In the genomic region with DNA sequence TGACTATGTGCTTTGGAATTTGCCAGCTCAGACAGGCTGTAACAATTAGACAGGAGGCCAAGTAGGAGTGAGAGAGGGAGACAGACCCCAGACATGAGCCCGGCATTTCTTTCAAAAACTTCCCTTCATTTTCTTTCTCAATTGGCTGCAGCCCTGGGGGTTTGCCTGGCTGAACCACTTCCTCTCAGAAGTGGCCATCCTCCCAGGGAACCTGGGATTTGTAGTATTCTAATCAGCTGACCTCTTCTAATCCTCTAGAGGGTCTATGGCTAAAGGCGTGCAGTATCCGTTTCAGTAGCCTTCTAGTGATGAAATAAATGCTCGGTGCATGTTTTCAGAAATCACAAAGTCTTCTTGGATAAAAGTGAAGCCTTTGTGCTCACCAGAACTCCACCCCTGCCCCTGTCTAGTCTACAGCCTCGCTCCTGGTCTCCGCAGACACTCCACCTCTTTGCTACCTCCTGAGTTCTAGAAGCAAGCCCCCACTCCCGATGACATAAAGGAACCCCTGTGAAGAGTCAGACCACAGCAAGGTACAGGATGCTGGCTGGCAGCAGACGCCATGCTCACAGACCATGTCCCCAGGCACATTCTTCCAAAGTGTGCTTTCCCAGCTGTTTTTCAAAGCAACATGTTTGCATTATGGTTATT, we compare ENCODE assay signal across 21 mouse cellular contexts. TPM values are rescaled to one million over a fixed set of nuclear protein-coding genes. Genes with fewer than 3 reads are reported as not detected.
DNase-seq lines count a peak whose midpoint lies in the region; ATAC-seq lines count a peak whose summit lies in the region.
"Had no signal": no experiment of that assay in that cellular context is flagged by ENCODE, and none has a peak within 500 bp of the region (broad histone marks: within the 10 kb centered on the region; RNA-seq: fewer than 3 reads in every experiment).

No protein-coding gene starts in this region.

- peak overlapping the region; percentile 23; the same call in 1 of the 2 replicates for H3K4me3 ChIP-seq in embryonic facial prominence, embryonic 10.5 days
- H3K4me3 ChIP-seq in hindbrain, embryonic 13.5 days, result no peak overlapping the region
- H3K4me3 ChIP-seq: forebrain, embryonic 13.5 days; left cerebral cortex, adult 2 months; lung, embryonic 15.5 days had no signal

- DNase-seq in retina, postnatal 1 day, result peak; percentile 22
- DNase-seq in retina, embryonic 14.5 days (ENCODE audit: low spot score), result no peak
- DNase-seq in embryonic facial prominence, embryonic 10.5 days (ENCODE audit: low spot score), result peak; percentile 57
- no peak for DNase-seq in natural killer cell, adult 2 months (ENCODE audit: low spot score in 2 of 2)
- no peak for DNase-seq in adrenal gland, postnatal 4 days (ENCODE audit: low spot score in 2 of 2)
- DNase-seq in kidney, postnatal 14 days, result no peak
- DNase-seq: adrenal gland, postnatal 14 days; cerebellum, adult 9-11 months; kidney, adult 9 months; right cerebral cortex, postnatal 4 days had no signal

- H3K9ac ChIP-seq in hindbrain, embryonic 13.5 days, result no peak overlapping the region
- H3K9ac ChIP-seq: forebrain, embryonic 13.5 days; lung, embryonic 15.5 days had no signal

- no peak for ATAC-seq in hindbrain, embryonic 13.5 days (ENCODE audit: low FRiP score)
- ATAC-seq: CD4-positive, CD25-positive, alpha-beta regulatory T cell, adult 4 months; forebrain, embryonic 13.5 days; midbrain, embryonic 16.5 days had no signal

- WGBS in embryonic facial prominence, embryonic 10.5 days, result 25% methylated on average over 8 of the region's 8 CpGs
- 46% methylated on average over 8 of the region's 8 CpGs for WGBS in hindbrain, embryonic 13.5 days

- H3K36me3 ChIP-seq in embryonic facial prominence, embryonic 10.5 days (replicated peaks), result peaks cover 27% of the 10 kb centered on the region
- H3K36me3 ChIP-seq in hindbrain, embryonic 13.5 days, result no peaks in the 10 kb centered on the region
- H3K36me3 ChIP-seq: lung, embryonic 15.5 days had no signal

- peak overlapping the region; percentile 66 for H3K27ac ChIP-seq in embryonic facial prominence, embryonic 10.5 days (replicated peaks)
- H3K27ac ChIP-seq in hindbrain, embryonic 13.5 days, result no peak overlapping the region
- H3K27ac ChIP-seq: forebrain, embryonic 13.5 days; left cerebral cortex, adult 2 months; lung, embryonic 15.5 days had no signal

- peaks cover 17% of the 10 kb centered on the region for H3K4me1 ChIP-seq in embryonic facial prominence, embryonic 10.5 days
- H3K4me1 ChIP-seq in hindbrain, embryonic 13.5 days (replicated peaks), result no peaks in the 10 kb centered on the region
- H3K4me1 ChIP-seq: forebrain, embryonic 13.5 days; lung, embryonic 15.5 days had no signal

- H3K9me3 ChIP-seq in embryonic facial prominence, embryonic 10.5 days, result no peaks in the 10 kb centered on the region
- no peaks in the 10 kb centered on the region for H3K9me3 ChIP-seq in hindbrain, embryonic 13.5 days
- H3K9me3 ChIP-seq: forebrain, embryonic 13.5 days; lung, embryonic 15.5 days had no signal

- peaks cover 17% of the 10 kb centered on the region for H3K27me3 ChIP-seq in embryonic facial prominence, embryonic 10.5 days (replicated peaks; ENCODE audit: low read depth, poor library complexity, severe bottlenecking)
- no peaks in the 10 kb centered on the region for H3K27me3 ChIP-seq in hindbrain, embryonic 13.5 days
- H3K27me3 ChIP-seq: lung, embryonic 15.5 days had no signal

- H3K4me2 ChIP-seq in hindbrain, embryonic 13.5 days, result peak overlapping the region; percentile 3; the same call in 1 of the 2 replicates
- H3K4me2 ChIP-seq: forebrain, embryonic 13.5 days; liver, embryonic 11.5 days; lung, embryonic 15.5 days had no signal

RNA-seq across cellular contexts. Expression of gene Kcnj1, which starts 45.3 kb away (rescaled TPM):
- polyA plus RNA-seq in embryonic facial prominence, embryonic 10.5 days (2016; fragmentation: Nextera tagmentation; extraction: Ambion mirVana), result not detected in 2 replicates
- not detected in 2 replicates for polyA plus RNA-seq in hindbrain, embryonic 13.5 days (2015; fragmentation: Nextera tagmentation; extraction: Ambion mirVana)
- 1 to 10 TPM in 1 of 2 experiments, under 1 TPM in 1; 0.48 to 4.3 TPM for total RNA-seq in adrenal gland, postnatal 4 days (2021)
- total RNA-seq: adrenal gland, postnatal 14 days; gastrocnemius, adult 18-20 months; layer of hippocampus, adult 18-20 months; left cerebral cortex, adult 2 months; megakaryocyte, adult 5-6 weeks had no signal
- polyA plus RNA-seq: CD4-positive, CD25-positive, alpha-beta regulatory T cell, adult 4 months; forebrain, embryonic 13.5 days; liver, embryonic 11.5 days; lung, embryonic 15.5 days; midbrain, embryonic 16.5 days; neural tube, embryonic 11.5 days had no signal

Comparison
In these comparisons a context has a peak if more than half of its experiments do, and no peak if none do; other contexts are left out.
1. DNase-seq: peak in retina, postnatal 1 day (single experiment) and embryonic facial prominence, embryonic 10.5 days (single experiment); none in retina, embryonic 14.5 days (single experiment), natural killer cell, adult 2 months (0 of 2), adrenal gland, postnatal 4 days (0 of 2) and kidney, postnatal 14 days (single experiment).